Mouse (Mus musculus): ENCODE measurements around the gene Gm28551. TPM values are rescaled to one million over a fixed set of nuclear protein-coding genes. Genes with fewer than 3 reads are reported as not detected.
"Not testable (repeated sequence)": the region's sequence is repeated elsewhere in the genome, so short reads cannot be mapped to it uniquely, and the experiment has no call there.

The Gm28551 gene
- total RNA-seq (2015), result not detected in 2 replicates
- total RNA-seq (2017), result not detected in 2 replicates

GRCm38 (mm10) chr1:53352327-53353261, at the start of gene Gm28551, which contains the start of the genes Asdurf and Asnsd1:
Gm28551 (minus strand) TSS chr1:53352667.
Asdurf (minus strand) TSS chr1:53352619.
Asnsd1 (minus strand) TSS chr1:53352752.
- ATAC-seq (replicated peaks; ENCODE audit: poor library complexity), result peak; percentile 99

- not testable (repeated sequence) for ATAC-seq (replicated peaks; ENCODE audit: poor library complexity)
Measured at GRCm38 (mm10) chr1:53393936-53394760, 41.7 kb upstream of the Gm28551 start.

DNA sequence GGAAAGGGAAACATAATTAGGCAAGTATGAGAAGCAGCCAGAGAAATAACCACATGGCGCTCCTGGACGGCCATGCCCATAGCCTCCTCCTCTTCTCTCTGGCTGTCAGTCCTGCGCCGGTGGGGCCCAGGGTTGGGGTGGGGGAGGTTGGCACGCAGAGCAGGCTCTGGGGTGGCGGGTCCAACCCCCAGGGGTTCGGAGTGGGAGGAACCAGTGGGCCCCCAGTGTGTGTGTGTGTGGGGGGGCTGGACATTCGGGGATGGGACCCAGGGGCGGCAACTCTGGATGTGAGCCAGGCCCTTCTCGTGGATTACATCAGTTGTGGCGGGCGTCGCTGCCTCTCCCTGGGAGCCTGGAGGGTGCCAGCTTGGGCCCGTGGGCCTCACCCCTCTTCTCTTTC, 36.3 kb upstream of the Gm28551 start:
- no peak for ATAC-seq (replicated peaks; ENCODE audit: poor library complexity)

- ATAC-seq (replicated peaks; ENCODE audit: poor library complexity), result no peak
Measured at GRCm38 (mm10) chr1:53384085-53384688, 31.7 kb upstream of the Gm28551 start.

DNA sequence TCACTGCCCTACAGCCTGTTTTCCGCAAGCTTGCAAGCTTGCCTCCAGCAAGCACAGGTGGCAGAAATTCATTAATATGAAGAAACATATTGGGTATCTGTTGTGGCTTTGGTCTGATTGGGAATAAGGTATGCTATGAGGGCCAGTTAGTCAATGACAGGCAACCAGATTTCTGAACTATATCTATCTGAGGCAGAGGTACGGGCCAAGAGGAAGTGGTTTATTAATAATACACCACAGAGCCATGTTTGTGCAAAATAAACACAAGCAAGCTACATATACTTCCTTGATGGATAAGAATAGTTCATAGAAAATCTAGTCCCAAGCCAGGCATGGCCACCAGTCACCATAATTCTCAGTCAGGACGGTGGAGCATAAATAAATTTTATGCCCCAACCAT, 25.3 kb upstream of the Gm28551 start:
- no peak for ATAC-seq (replicated peaks; ENCODE audit: poor library complexity)

DNA sequence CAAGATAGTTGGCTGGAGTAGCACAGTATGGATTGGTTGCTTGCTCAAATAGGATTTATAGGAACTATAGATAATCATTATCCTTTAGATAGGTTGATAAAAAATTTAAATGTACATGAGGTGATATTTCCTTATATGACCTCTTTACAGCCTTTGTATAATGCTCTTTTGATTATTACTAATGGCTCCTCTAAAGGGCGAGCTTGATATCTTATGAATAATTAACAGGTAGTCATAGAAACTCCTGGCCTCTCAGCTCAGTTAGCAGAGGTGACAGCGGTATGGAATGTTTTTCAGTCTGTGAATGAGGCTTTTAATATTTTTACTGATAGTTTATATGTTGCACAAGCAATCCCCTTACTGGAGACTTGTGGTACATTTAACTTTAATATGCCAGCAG, 23.5 kb upstream of the Gm28551 start:
- ATAC-seq (replicated peaks; ENCODE audit: poor library complexity), result not testable (repeated sequence)

DNA sequence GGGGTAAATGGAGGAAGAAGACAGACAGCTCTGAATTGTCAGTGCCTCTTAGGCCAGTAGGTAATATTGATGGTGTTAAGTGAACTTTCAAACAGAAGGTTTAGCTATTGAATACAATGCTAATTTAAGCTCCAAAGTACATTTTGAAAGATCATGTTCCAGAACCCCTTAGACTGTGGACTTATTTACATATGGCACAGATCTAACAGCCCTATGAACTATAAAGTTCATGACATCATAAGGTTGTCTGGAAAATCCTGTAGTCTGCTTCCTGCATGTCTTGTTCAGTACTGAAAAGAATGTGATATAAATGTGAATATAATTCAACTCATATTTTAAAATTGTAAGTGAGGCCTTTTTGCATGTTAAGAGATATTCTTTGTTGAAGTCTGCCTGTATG, 6.5 kb upstream of the Gm28551 start:
- ATAC-seq (replicated peaks; ENCODE audit: poor library complexity), result no peak

GRCm38 (mm10) chr1:53341071-53341470, 11.4 kb downstream of the Gm28551 start:
- peak; percentile 99 for ATAC-seq (replicated peaks; ENCODE audit: poor library complexity)

- ATAC-seq (replicated peaks; ENCODE audit: poor library complexity), result not testable (repeated sequence)
Measured at GRCm38 (mm10) chr1:53337403-53337802, 15.1 kb downstream of the Gm28551 start.

- no peak for ATAC-seq (replicated peaks; ENCODE audit: poor library complexity)
Measured at GRCm38 (mm10) chr1:53335465-53335864, 17.0 kb downstream of the Gm28551 start.

DNA sequence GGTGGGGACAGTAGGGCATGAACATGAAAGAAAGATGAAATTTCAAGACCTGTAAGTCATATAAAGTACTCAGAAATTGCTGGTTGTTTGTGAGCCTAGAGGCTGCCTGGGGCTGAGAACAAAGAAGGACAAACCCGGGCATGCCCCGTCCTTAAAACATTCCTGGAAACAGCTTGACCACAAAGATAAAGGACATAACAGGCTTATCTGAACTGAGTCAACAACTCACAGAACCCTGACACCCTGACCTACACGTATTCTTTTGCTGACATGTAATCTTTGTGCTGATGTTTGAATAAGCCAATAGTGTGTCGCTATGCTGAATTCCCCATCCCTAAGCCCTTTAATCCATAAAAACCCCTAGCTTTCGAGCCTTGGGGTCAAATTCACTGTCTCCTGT, 18.9 kb downstream of the Gm28551 start:
- ATAC-seq (replicated peaks; ENCODE audit: poor library complexity), result not testable (repeated sequence)

- ATAC-seq (replicated peaks; ENCODE audit: poor library complexity), result no peak
Measured at GRCm38 (mm10) chr1:53324827-53325494, 27.5 kb downstream of the Gm28551 start.

GRCm38 (mm10) chr1:53324277-53324676, 28.2 kb downstream of the Gm28551 start:
- peak; percentile 54 for ATAC-seq (replicated peaks; ENCODE audit: poor library complexity)

DNA sequence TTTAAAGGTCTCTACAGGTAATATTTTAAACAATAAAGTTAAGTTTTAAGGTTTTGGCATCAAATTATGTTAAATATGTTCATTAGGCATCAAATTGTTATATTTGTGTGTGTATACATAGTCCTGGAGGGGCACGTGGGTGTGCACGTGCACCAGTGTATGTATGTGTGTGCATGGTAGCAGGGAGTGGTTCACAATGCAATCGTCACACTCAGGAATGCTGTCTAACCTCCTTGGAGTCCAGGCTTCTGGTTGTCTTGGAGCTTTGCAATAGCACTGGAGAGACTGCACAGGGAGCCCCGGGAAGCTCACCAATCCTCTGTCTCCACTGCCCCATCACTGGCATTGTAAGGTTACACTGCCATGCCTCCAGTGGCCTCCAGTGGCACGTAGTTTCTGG, 29.2 kb downstream of the Gm28551 start:
- ATAC-seq (replicated peaks; ENCODE audit: poor library complexity), result no peak

DNA sequence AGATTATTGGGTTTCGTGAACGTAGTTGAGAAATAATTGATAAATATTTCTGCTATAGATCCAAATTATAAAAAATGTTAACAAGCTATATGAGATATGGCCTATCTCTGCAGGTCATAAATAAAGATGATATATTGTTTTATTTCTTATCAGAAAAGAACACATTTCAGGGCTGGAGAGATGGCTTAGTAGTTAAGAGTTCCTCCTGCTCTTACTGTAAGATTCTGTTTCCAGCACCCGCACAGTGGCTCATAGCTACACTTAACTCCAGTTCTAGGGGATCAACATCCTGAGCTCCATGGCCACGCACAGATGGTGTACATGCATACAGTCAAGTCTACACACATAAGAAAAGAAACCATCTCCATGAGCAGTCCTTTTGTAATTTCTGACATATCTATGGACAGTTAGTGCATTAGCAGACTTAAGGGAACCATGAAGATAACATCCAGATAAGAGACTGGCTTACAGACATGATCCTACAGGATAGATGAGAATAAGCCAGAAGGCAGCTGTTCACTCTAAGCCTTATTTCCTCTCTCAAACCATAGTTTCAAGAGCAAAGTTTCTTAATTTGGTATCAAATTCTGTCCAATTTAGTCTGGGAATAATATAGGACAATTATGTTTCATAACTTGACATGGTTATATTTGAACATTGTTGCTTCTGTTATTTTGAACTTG, 30.7 kb downstream of the Gm28551 start:
- ATAC-seq (replicated peaks; ENCODE audit: poor library complexity), result peak; percentile 42; the same call in 1 of the 2 replicates

DNA sequence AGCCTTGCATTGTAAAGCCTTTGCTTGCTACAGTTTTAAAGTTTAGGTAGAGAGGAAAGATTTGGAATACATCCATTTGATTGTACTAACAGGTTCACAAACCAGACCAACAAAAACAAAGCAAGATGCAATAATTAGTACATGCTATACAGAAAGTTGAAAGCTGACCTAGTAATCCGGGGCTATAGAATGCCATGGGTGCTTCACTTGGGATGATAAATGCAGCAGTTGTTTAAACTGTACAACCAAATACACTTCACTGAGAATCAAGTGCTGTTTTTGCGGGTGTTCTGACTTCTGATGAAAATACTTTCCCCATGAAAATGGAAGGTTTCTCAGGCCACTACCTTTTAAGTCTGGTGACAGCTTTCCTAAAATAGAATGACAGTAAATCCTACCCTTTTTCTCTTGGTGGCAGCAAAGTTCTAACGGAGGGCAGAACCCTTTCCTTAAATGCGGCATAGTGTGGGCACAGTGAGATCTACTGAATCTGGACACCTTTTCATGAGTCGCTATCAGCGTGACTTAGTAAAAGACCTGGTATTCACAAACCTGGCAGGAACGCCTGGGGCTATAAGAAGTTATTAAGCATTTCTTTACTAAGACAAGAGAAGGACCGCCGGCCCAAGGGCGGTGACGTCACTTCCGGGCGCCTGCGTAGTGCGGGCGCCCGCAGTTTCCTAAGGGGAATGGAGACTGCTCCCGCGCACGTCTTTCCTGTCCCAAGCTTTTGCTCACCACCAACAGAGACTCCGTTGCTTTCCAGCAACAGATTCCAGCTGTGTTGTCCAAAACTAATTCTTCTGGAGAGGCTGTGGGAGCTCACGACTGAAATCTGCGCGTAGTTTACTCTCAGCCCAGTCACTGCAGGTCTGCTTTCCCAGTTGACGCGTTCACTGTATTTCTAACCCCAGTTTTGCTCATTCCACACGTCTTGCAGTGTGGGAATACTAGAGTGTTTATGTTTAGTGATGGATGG, 39.2 kb downstream of the Gm28551 start, which contains the start of gene Osgepl1:
Osgepl1 (plus strand) TSS at position 636 of the 979 bp plus-strand sequence.
- peak; percentile 95 for ATAC-seq (replicated peaks; ENCODE audit: poor library complexity)

DNA sequence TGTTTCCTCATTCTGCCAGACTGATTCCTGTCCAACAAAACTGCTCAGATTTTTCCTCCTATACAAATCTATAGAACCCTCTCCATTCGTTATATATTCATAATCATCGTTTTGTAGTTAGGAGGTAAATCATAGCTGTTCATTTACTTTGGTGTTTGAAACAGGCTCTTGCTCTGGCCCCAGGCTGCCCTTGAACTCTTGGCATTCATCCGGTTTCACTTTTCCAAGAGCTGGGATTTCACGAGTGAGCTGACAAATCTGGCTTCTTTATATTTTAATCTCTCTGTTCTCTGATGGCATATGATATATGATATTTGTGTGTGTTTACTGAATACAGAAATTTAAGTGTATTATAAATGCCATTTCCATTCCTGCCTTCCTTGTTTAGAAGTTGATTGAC, 52.0 kb downstream of the Gm28551 start:
- ATAC-seq (replicated peaks; ENCODE audit: poor library complexity), result no peak

DNA sequence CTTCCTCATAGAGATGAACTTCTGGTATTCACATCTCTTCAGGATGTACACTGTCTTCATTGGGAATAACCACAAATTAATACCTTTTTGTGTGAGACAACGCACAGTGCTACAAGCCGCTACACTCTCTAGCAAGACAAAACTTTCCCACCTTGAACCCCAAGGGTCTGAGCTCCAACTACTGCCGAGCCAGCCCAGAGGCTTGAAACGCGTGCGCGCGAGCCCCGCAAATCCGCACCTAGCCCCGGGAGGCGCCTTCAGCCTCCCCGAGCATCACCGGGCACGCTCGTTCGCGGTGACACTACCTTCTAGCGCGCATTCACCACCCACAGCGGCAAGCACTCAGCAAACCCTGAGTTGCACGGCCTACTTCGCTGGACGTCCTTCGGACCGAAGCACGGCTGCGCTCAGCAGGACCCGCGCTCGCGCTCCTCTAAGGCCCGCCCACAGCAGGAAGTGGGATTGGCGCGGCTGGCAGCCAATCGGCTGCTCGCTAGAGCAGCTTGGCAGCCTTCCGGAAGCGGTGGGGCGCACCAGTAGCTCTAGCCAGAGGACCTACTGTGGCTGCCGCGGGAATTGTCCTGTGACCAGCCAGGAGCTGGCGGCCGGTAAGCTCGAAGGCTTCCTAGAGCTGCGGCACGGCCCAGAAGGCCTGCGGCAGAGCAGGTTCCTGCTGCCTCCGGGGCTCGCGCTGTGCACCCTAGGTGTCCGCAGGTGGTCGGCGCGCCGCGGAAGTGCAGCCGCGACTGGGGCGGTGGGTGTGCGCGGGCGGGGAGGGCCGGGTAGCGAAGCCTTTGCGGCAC, 55.7 kb downstream of the Gm28551 start, which contains the start of the genes Pms1, Ormdl1 and Gm28778:
Pms1 (minus strand) TSS at position 438 of the 803 bp plus-strand sequence.
Ormdl1 (plus strand) TSS at position 515 of the 803 bp plus-strand sequence.
Gm28778 (plus strand) TSS at position 531 of the 803 bp plus-strand sequence.
- peak; percentile 97 for ATAC-seq (replicated peaks; ENCODE audit: poor library complexity)

Data from megakaryocyte progenitor cell, adult 5-6 weeks (primary cell).